Mouse (Mus musculus) intestine, postnatal 0 days (tissue): ENCODE measurements around the gene Zfp110. TPM values are rescaled to one million over a fixed set of nuclear protein-coding genes. Genes with fewer than 3 reads are reported as not detected.
A peak's percentile ranks its signal among the peaks of the same experiment; 100 is the strongest.

ENCODE experiments used
- ATAC-seq: fragments of 200-750 bp; cut with Nextera tagmentation; 2 replicates; pipeline ENCODE4 v1.8.0; 2017; ENCODE audit warnings: mild to moderate bottlenecking, moderate TSS enrichment, moderate library complexity
- H3K27ac ChIP-seq: fragments of 300-500 bp; sonication (generic); 2 replicates; pipeline ENCODE4 v1.5.1; 2014; ENCODE audit warnings: mild to moderate bottlenecking, low read depth, low read length, moderate library complexity
- H3K27me3 ChIP-seq: fragments of 300-500 bp; sonication (generic); replicated peaks from 2 replicates; pipeline ENCODE4 v1.6.1; 2014; ENCODE audit warnings: low read length, mixed read lengths; ENCODE audit not compliant: control insufficient read depth, insufficient read depth
- H3K36me3 ChIP-seq: fragments of 300-500 bp; sonication (generic); 2 replicates; pipeline ENCODE4 v1.6.1; 2014; ENCODE audit warnings: mild to moderate bottlenecking, moderate library complexity; ENCODE audit not compliant: control insufficient read depth, insufficient read depth
- H3K4me1 ChIP-seq: fragments of 300-500 bp; sonication (generic); replicated peaks from 2 replicates; pipeline ENCODE4 v1.6.1; 2014; ENCODE audit warnings: antibody characterized with exemption, low read length, mixed read lengths; ENCODE audit not compliant: control insufficient read depth, insufficient read depth
- H3K4me2 ChIP-seq: fragments of 300-500 bp; sonication (generic); replicated peaks from 2 replicates; pipeline ENCODE4 v1.6.1; 2014; ENCODE audit warnings: low read depth, mild to moderate bottlenecking, moderate library complexity
- H3K4me3 ChIP-seq: fragments of 300-500 bp; sonication (generic); 2 replicates; pipeline ENCODE4 v1.5.1; 2014; ENCODE audit warnings: low read depth, low read length
- H3K9ac ChIP-seq: fragments of 300-500 bp; sonication (generic); 2 replicates; pipeline ENCODE4 v1.6.1; 2014; ENCODE audit warnings: mild to moderate bottlenecking, low read depth, low read length
- H3K9me3 ChIP-seq: fragments of 300-500 bp; sonication (generic); 2 replicates; pipeline ENCODE4 v1.6.1; 2016; ENCODE audit warnings: mixed run types; ENCODE audit not compliant: control insufficient read depth
- CTCF ChIP-seq: sonication (generic); IDR thresholded peaks from 2 replicates; pipeline ENCODE4 v1.5.1; 2016; ENCODE audit warnings: low read depth, mild to moderate bottlenecking, control low read depth, antibody characterized with exemption, moderate library complexity
- WGBS: fragments of 180-500 bp; shearing (Covaris S2); extraction: QIAGEN DNeasy Blood & Tissue Kit; methylation state at CpG from one replicate; pipeline ENCODE4 v1.1.7; 2014; 5-methylcytosine and 5-hydroxymethylcytosine counted together
- polyA plus RNA-seq: library from polyadenylated mRNA; unstranded; fragments of >200 nt; fragmentation: Nextera tagmentation; extraction: Ambion mirVana; gene quantifications from 2 replicates; pipeline ENCODE4 v1.2.1, GENCODE M21; 2015

Gene Zfp110
- polyA plus RNA-seq, 1 experiment from 2014 or later, result 12.5 TPM

- TF ChIP-seq CTCF, result no peak
- Histone ChIP-seq H3K4me1 (no peaks in the 10 kb centered on the region), H3K27ac (peak within 1 kb of the TSS; percentile 57; the same call in 1 of the 2 replicates), H3K9ac (peak within 1 kb of the TSS; percentile 43), H3K4me3 (peak within 1 kb of the TSS; percentile 51), H3K27me3 (no peaks in the 10 kb centered on the region), H3K36me3 (peaks cover 7% of the 10 kb centered on the region; the same call in 1 of the 2 replicates), H3K9me3 (no peaks in the 10 kb centered on the region), H3K4me2 (peak within 1 kb of the TSS; percentile 84)
- WGBS, result 6% methylated on average over 31 of the region's 31 CpGs
- peak; percentile 98 for ATAC-seq
These were observed 31.5 kb upstream of the Zfp110 start, which contains the start of gene Zscan18 for GRCm38 (mm10) chr7:12802866-12803726. TSS of gene Zscan18 (minus strand) at chr7:12803635.

- Histone ChIP-seq H3K4me3 (peak overlapping the region; percentile 51), H3K9me3 (no peaks in the 10 kb centered on the region), H3K4me2 (peak overlapping the region; percentile 84), H3K27ac (peak overlapping the region; percentile 4; the same call in 1 of the 2 replicates), H3K36me3 (peaks cover 13% of the 10 kb centered on the region; the same call in 1 of the 2 replicates), H3K4me1 (no peaks in the 10 kb centered on the region), H3K9ac (peak overlapping the region; percentile 43), H3K27me3 (no peaks in the 10 kb centered on the region)
- TF ChIP-seq CTCF, result no peak
- ATAC-seq, result peak; percentile 60; the same call in 1 of the 2 replicates
- WGBS, result under 1% methylated on average over 16 of the region's 16 CpGs
These were observed 30.9 kb upstream of the Zfp110 start for GRCm38 (mm10) chr7:12803727-12804071.

- no peak for ATAC-seq
These were observed 19.0 kb upstream of the Zfp110 start for GRCm38 (mm10) chr7:12815566-12815965.

GRCm38 (mm10) chr7:12818521-12819295 lies 15.9 kb upstream of the Zfp110 start, which contains the start of gene Zfp329:
TSS of gene Zfp329 (minus strand) at chr7:12818858.
- no peaks in the 10 kb centered on the region for H3K27me3 ChIP-seq
- peak within 1 kb of the TSS; percentile 77 for H3K4me2 ChIP-seq
- peak; percentile 99 for ATAC-seq
- peak within 1 kb of the TSS; percentile 95 for H3K4me3 ChIP-seq
- TF ChIP-seq CTCF, result no peak
- H3K9ac ChIP-seq, result peak within 1 kb of the TSS; percentile 86
- no peaks in the 10 kb centered on the region for H3K4me1 ChIP-seq
- WGBS, result under 1% methylated on average over 38 of the region's 40 CpGs
- H3K9me3 ChIP-seq, result peaks cover 9% of the 10 kb centered on the region
- H3K36me3 ChIP-seq, result peaks cover 3% of the 10 kb centered on the region; the same call in 1 of the 2 replicates
- H3K27ac ChIP-seq, result peak within 1 kb of the TSS; percentile 21; the same call in 1 of the 2 replicates

More at GRCm38 (mm10) chr7:12815566-12815965, 19.0 kb upstream of the Zfp110 start:
- no peak for TF ChIP-seq CTCF
- H3K4me2 ChIP-seq, result no peak overlapping the region
- WGBS, result 94% methylated on average over 8 of the region's 8 CpGs
- H3K9ac ChIP-seq, result no peak overlapping the region
- H3K27me3 ChIP-seq, result no peaks in the 10 kb centered on the region
- no peaks in the 10 kb centered on the region for H3K4me1 ChIP-seq
- peaks cover 22% of the 10 kb centered on the region for H3K36me3 ChIP-seq
- peaks cover 18% of the 10 kb centered on the region for H3K9me3 ChIP-seq
- H3K27ac ChIP-seq, result no peak overlapping the region
- H3K4me3 ChIP-seq, result no peak overlapping the region

- Histone ChIP-seq H3K9me3 (peaks cover 5% of the 10 kb centered on the region; the same call in 1 of the 2 replicates), H3K4me2 (peak overlapping the region; percentile 81), H3K27me3 (no peaks in the 10 kb centered on the region), H3K9ac (peak overlapping the region; percentile 78), H3K27ac (peak overlapping the region; percentile 73), H3K36me3 (peaks cover 27% of the 10 kb centered on the region), H3K4me1 (no peaks in the 10 kb centered on the region), H3K4me3 (peak overlapping the region; percentile 82)
- WGBS, result 28% methylated on average over 13 of the region's 13 CpGs
- TF ChIP-seq CTCF, result no peak
- peak; percentile 27; the same call in 1 of the 2 replicates for ATAC-seq
These were observed 671 bp downstream of the Zfp110 start for GRCm38 (mm10) chr7:12835193-12835671.
